Mouse (Mus musculus): ENCODE data around the gene Timp2. TPM values are rescaled to one million over a fixed set of nuclear protein-coding genes. Genes with fewer than 3 reads are reported as not detected.

Timp2 gene
- polyA plus RNA-seq, 1 experiment from 2014 or later, result 67.1 TPM

GRCm38 (mm10) chr11:118332376-118332775 is 23.2 kb downstream of the Timp2 start:
- 83% methylated on average over 11 of the region's 11 CpGs for WGBS
- ATAC-seq (replicated peaks; ENCODE audit: insufficient number of reproducible peaks, insufficient read depth, low FRiP score, low read depth), result no peak
- H3K9ac ChIP-seq, result no peak overlapping the region

DNA sequence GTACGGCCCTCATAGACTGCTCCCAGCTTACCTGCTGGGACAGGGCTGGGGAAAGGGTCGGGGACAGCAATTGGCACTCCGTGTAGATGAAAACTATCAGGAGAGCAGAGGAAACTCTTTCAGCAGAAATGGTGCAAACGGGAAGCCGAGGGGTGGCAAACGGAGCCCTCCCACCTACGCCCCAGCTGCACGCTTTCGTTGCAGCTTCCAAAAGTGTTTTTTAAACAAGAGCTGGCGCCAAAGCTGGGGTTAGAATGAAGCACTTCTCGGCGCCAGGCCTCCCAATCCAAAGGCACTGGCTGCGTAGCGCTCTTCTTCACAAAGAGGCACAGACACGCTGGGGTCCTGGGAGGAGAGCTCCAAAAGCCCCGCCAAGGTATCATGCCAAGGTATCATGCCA is 24.8 kb downstream of the Timp2 start:
- no peaks in the 10 kb centered on the region for H3K9me3 ChIP-seq (replicated peaks)
- no peak overlapping the region for H3K4me2 ChIP-seq
- no peak overlapping the region for H3K9ac ChIP-seq
- peaks cover 13% of the 10 kb centered on the region for H3K4me1 ChIP-seq (replicated peaks)
- 92% methylated on average over 16 of the region's 16 CpGs for WGBS
- no peak for ATAC-seq (replicated peaks; ENCODE audit: insufficient number of reproducible peaks, insufficient read depth, low FRiP score, low read depth)
- H3K36me3 ChIP-seq, result 0 out of 2 replicates have a peak, but pooled peaks cover 5% of the 10 kb centered on the region
- no peak overlapping the region for H3K4me3 ChIP-seq
- no peaks in the 10 kb centered on the region for H3K27me3 ChIP-seq
- H3K27ac ChIP-seq, result no peak overlapping the region

More at GRCm38 (mm10) chr11:118332376-118332775, 23.2 kb downstream of the Timp2 start:
- H3K4me3 ChIP-seq, result no peak overlapping the region
- peaks cover 9% of the 10 kb centered on the region for H3K4me1 ChIP-seq (replicated peaks)
- no peaks in the 10 kb centered on the region for H3K9me3 ChIP-seq (replicated peaks)
- H3K36me3 ChIP-seq, result 0 out of 2 replicates have a peak, but pooled peaks cover 5% of the 10 kb centered on the region
- no peaks in the 10 kb centered on the region for H3K27me3 ChIP-seq
- no peak overlapping the region for H3K4me2 ChIP-seq
- H3K27ac ChIP-seq, result no peak overlapping the region

DNA sequence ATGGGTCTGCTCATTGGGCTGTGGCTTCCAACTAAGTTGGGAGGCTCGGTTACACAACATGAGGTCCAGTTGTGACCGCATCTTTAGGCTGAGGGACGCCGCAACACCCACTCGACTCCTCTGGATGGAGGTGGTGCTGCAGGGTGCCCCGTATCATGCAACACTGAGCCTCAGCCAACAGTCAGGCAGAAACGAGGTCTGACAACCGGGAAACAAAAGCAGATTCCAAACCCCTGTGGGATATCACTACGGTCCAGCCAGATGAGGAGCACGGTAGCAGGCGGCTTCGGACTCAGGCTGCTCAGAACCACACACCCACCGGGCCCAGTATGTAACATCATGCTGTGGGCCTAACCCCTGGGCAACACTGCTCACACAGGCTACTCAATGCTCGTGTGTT is 25.2 kb downstream of the Timp2 start:
- H3K27ac ChIP-seq, result no peak overlapping the region
- H3K9me3 ChIP-seq (replicated peaks), result no peaks in the 10 kb centered on the region
- no peak for ATAC-seq (replicated peaks; ENCODE audit: insufficient number of reproducible peaks, insufficient read depth, low FRiP score, low read depth)
- H3K27me3 ChIP-seq, result no peaks in the 10 kb centered on the region
- peaks cover 13% of the 10 kb centered on the region for H3K4me1 ChIP-seq (replicated peaks)
- H3K36me3 ChIP-seq, result 0 out of 2 replicates have a peak, but pooled peaks cover 5% of the 10 kb centered on the region
- 93% methylated on average over 14 of the region's 14 CpGs for WGBS
- H3K4me3 ChIP-seq, result no peak overlapping the region
- H3K9ac ChIP-seq, result no peak overlapping the region
- no peak overlapping the region for H3K4me2 ChIP-seq

DNA sequence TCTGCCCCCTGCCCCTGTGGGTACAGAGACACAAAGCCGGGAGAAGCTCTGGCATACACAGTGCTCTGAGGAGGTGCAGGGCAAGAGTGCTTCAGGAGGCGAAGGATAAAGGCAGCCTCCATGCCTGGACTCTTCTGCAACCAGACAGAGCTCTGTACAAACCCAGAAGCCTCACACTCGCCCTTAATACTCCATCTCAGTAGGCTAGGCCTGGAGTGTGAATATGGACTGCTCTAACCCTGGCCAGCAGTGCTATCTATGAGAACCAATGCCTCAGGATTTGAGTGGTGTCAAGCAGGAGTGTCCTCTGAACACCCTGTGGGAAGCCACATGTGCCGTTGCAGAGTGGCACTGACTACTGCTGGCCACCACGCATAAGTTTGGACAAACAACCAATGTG is 26.6 kb downstream of the Timp2 start:
- no peaks in the 10 kb centered on the region for H3K27me3 ChIP-seq
- H3K4me3 ChIP-seq, result no peak overlapping the region
- no peak overlapping the region for H3K4me2 ChIP-seq
- no peak overlapping the region for H3K9ac ChIP-seq
- H3K36me3 ChIP-seq, result 0 out of 2 replicates have a peak, but pooled peaks cover 5% of the 10 kb centered on the region
- H3K9me3 ChIP-seq (replicated peaks), result no peaks in the 10 kb centered on the region
- no peak overlapping the region for H3K27ac ChIP-seq
- no peak for ATAC-seq (replicated peaks; ENCODE audit: insufficient number of reproducible peaks, insufficient read depth, low FRiP score, low read depth)
- H3K4me1 ChIP-seq (replicated peaks), result peaks cover 18% of the 10 kb centered on the region
- WGBS, result 89% methylated on average over 5 of the region's 5 CpGs

GRCm38 (mm10) chr11:118328511-118328910 is 27.0 kb downstream of the Timp2 start:
- no peak overlapping the region for H3K9ac ChIP-seq
- H3K36me3 ChIP-seq, result 0 out of 2 replicates have a peak, but pooled peaks cover 5% of the 10 kb centered on the region
- peaks cover 22% of the 10 kb centered on the region for H3K4me1 ChIP-seq (replicated peaks)
- H3K9me3 ChIP-seq (replicated peaks), result no peaks in the 10 kb centered on the region
- H3K4me2 ChIP-seq, result no peak overlapping the region
- H3K4me3 ChIP-seq, result no peak overlapping the region
- 91% methylated on average over 6 of the region's 6 CpGs for WGBS
- no peaks in the 10 kb centered on the region for H3K27me3 ChIP-seq
- no peak overlapping the region for H3K27ac ChIP-seq
- ATAC-seq (replicated peaks; ENCODE audit: insufficient number of reproducible peaks, insufficient read depth, low FRiP score, low read depth), result no peak

GRCm38 (mm10) chr11:118326991-118327971 is 28.3 kb downstream of the Timp2 start:
- Histone ChIP-seq H3K4me3 (no peak overlapping the region), H3K27ac (peak overlapping the region; percentile 62), H3K9me3 (replicated peaks) (no peaks in the 10 kb centered on the region), H3K36me3 (0 out of 2 replicates have a peak, but pooled peaks cover 5% of the 10 kb centered on the region), H3K27me3 (no peaks in the 10 kb centered on the region), H3K4me2 (0 out of 2 replicates have a peak overlapping the region, but pooled peaks have one; percentile 1), H3K9ac (no peak overlapping the region), H3K4me1 (replicated peaks) (peaks cover 22% of the 10 kb centered on the region)
- peak; percentile 27; the same call in 1 of the 2 replicates for ATAC-seq (replicated peaks; ENCODE audit: insufficient number of reproducible peaks, insufficient read depth, low FRiP score, low read depth)
- 61% methylated on average over 24 of the region's 24 CpGs for WGBS

- Histone ChIP-seq H3K4me3 (no peak overlapping the region), H3K9ac (no peak overlapping the region), H3K9me3 (replicated peaks) (no peaks in the 10 kb centered on the region), H3K27me3 (no peaks in the 10 kb centered on the region), H3K4me2 (no peak overlapping the region), H3K27ac (peak overlapping the region; percentile 62; the same call in 1 of the 2 replicates), H3K36me3 (0 out of 2 replicates have a peak, but pooled peaks cover 5% of the 10 kb centered on the region), H3K4me1 (replicated peaks) (peaks cover 22% of the 10 kb centered on the region)
- WGBS, result 80% methylated on average over 4 of the region's 4 CpGs
- no peak for ATAC-seq (replicated peaks; ENCODE audit: insufficient number of reproducible peaks, insufficient read depth, low FRiP score, low read depth)
Measured at GRCm38 (mm10) chr11:118326491-118326890, 29.0 kb downstream of the Timp2 start.

- H3K4me3 ChIP-seq, result no peak overlapping the region
- no peak overlapping the region for H3K27ac ChIP-seq
- no peaks in the 10 kb centered on the region for H3K9me3 ChIP-seq (replicated peaks)
- WGBS, result 65% methylated on average over 5 of the region's 5 CpGs
- peaks cover 22% of the 10 kb centered on the region for H3K4me1 ChIP-seq (replicated peaks)
- peaks cover 6% of the 10 kb centered on the region; the same call in 1 of the 2 replicates for H3K36me3 ChIP-seq
- ATAC-seq (replicated peaks; ENCODE audit: insufficient number of reproducible peaks, insufficient read depth, low FRiP score, low read depth), result no peak
- H3K27me3 ChIP-seq, result no peaks in the 10 kb centered on the region
- H3K9ac ChIP-seq, result no peak overlapping the region
- no peak overlapping the region for H3K4me2 ChIP-seq
Measured at GRCm38 (mm10) chr11:118324541-118324940, 31.0 kb downstream of the Timp2 start.

- no peaks in the 10 kb centered on the region for H3K27me3 ChIP-seq
- WGBS, result 47% methylated on average over 5 of the region's 5 CpGs
- no peak overlapping the region for H3K9ac ChIP-seq
- no peaks in the 10 kb centered on the region for H3K9me3 ChIP-seq (replicated peaks)
- no peak overlapping the region for H3K4me2 ChIP-seq
- H3K36me3 ChIP-seq, result peaks cover 11% of the 10 kb centered on the region; the same call in 1 of the 2 replicates
- peaks cover 22% of the 10 kb centered on the region for H3K4me1 ChIP-seq (replicated peaks)
- H3K4me3 ChIP-seq, result no peak overlapping the region
- no peak for ATAC-seq (replicated peaks; ENCODE audit: insufficient number of reproducible peaks, insufficient read depth, low FRiP score, low read depth)
- no peak overlapping the region for H3K27ac ChIP-seq
Measured at GRCm38 (mm10) chr11:118323974-118324373, 31.6 kb downstream of the Timp2 start.

- peaks cover 15% of the 10 kb centered on the region for H3K4me1 ChIP-seq (replicated peaks)
- ATAC-seq (replicated peaks; ENCODE audit: insufficient number of reproducible peaks, insufficient read depth, low FRiP score, low read depth), result no peak
- no peak overlapping the region for H3K27ac ChIP-seq
- no peak overlapping the region for H3K9ac ChIP-seq
- no peak overlapping the region for H3K4me2 ChIP-seq
- no peak overlapping the region for H3K4me3 ChIP-seq
- no peaks in the 10 kb centered on the region for H3K27me3 ChIP-seq
- H3K9me3 ChIP-seq (replicated peaks), result no peaks in the 10 kb centered on the region
- WGBS, result 45% methylated on average over 3 of the region's 3 CpGs
- H3K36me3 ChIP-seq, result peaks cover 23% of the 10 kb centered on the region; the same call in 1 of the 2 replicates
Measured at GRCm38 (mm10) chr11:118322647-118323046, 32.9 kb downstream of the Timp2 start.

- Histone ChIP-seq H3K9ac (no peak overlapping the region), H3K27ac (no peak overlapping the region), H3K9me3 (replicated peaks) (no peaks in the 10 kb centered on the region), H3K27me3 (no peaks in the 10 kb centered on the region), H3K36me3 (peaks cover 23% of the 10 kb centered on the region; the same call in 1 of the 2 replicates), H3K4me1 (replicated peaks) (peaks cover 13% of the 10 kb centered on the region), H3K4me2 (no peak overlapping the region), H3K4me3 (no peak overlapping the region)
- ATAC-seq (replicated peaks; ENCODE audit: insufficient number of reproducible peaks, insufficient read depth, low FRiP score, low read depth), result no peak
- 50% methylated on average over 4 of the region's 4 CpGs for WGBS
Measured at GRCm38 (mm10) chr11:118321971-118322370, 33.6 kb downstream of the Timp2 start.

All from heart, embryonic 15.5 days (tissue).